Mouse (Mus musculus) olfactory bulb, adult 2 months (tissue): ENCODE data around the gene Slc6a17.

Experiments
- CTCF ChIP-seq: fragments of 200-500 bp; IDR thresholded peaks from 2 replicates; pipeline ENCODE4 v1.5.1; 2012; ENCODE audit warnings: low read depth, mild to moderate bottlenecking, low read length, moderate library complexity; ENCODE audit not compliant: insufficient read depth
- POLR2A ChIP-seq: fragments of 200-500 bp; IDR thresholded peaks from 2 replicates; pipeline ENCODE4 v1.6.1; 2012; ENCODE audit warnings: mild to moderate bottlenecking, low read depth, low read length, moderate library complexity; ENCODE audit not compliant: insufficient read depth

DNA sequence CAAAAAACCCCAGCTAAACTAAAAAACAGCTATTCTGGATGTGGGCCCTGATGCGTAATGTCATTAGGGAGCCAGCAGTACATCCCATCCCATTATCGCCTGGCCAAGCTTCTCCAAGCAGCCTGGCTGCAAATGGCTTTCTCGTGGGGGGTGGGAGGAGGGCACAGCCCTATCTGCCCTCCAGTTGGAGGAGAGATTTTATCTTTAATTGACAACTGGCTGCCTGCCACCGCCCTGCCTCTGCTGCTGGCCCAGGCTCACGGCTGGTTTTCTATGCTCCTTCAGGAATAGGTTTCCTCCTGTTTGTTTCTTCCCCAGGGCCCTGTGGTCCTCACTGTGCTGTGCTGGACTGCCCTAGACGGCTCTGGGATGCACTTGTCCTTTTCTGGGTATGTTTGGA is 81.4 kb downstream of the Slc6a17 start:
- no peak for TF ChIP-seq CTCF
- no peak for TF ChIP-seq POLR2A
